9 mouse cellular contexts compared by ENCODE assay signal in genomic region chr7:28926172-28926571, GRCm38 (mm10). TPM values are rescaled to one million over a fixed set of nuclear protein-coding genes. Genes with fewer than 3 reads are reported as not detected.
DNase-seq lines count a peak whose midpoint lies in the region; ATAC-seq and TF ChIP-seq lines count a peak whose summit lies in the region.
"Had no signal": no experiment of that assay in that cellular context is flagged by ENCODE, and none has a peak within 500 bp of the region (broad histone marks: within the 10 kb centered on the region; RNA-seq: fewer than 3 reads in every experiment).

No protein-coding gene starts in this region.

- no peaks in the 10 kb centered on the region for H3K27me3 ChIP-seq in forebrain, embryonic 10.5 days (ENCODE audit: poor library complexity, severe bottlenecking)
- H3K27me3 ChIP-seq in forebrain, embryonic 11.5 days (ENCODE audit: control insufficient read depth, insufficient read depth, low read length) = no peaks in the 10 kb centered on the region
- no peaks in the 10 kb centered on the region for H3K27me3 ChIP-seq in kidney, embryonic 16.5 days (ENCODE audit: insufficient read depth, low read length)
- H3K27me3 ChIP-seq in kidney, embryonic 14.5 days (ENCODE audit: control insufficient read depth, insufficient read depth, low read length) = no peaks in the 10 kb centered on the region
- no peaks in the 10 kb centered on the region for H3K27me3 ChIP-seq in myocyte (ENCODE audit: control insufficient read depth, insufficient read depth, insufficient read length)
- H3K27me3 ChIP-seq: midbrain, embryonic 12.5 days had no signal

- ATAC-seq in forebrain, embryonic 11.5 days (replicated peaks; ENCODE audit: low FRiP score) = no peak
- no peak for ATAC-seq in kidney, embryonic 16.5 days (ENCODE audit: low FRiP score, low TSS enrichment)
- no peak for ATAC-seq in kidney, embryonic 14.5 days (ENCODE audit: low FRiP score, low TSS enrichment)

- intact Hi-C loops in left cerebral cortex, postnatal 4 days (cut with DNase I) = no loop called here

- H3ac ChIP-seq in myocyte (ENCODE audit: control insufficient read depth, insufficient read length) = no peak overlapping the region

- TF ChIP-seq POLR2A in embryonic fibroblast, embryonic 13.5 days (IDR thresholded peaks at IDR 0.05; ENCODE audit: low read depth, low read length) = no peak
- no peak for TF ChIP-seq POLR2A in myocyte (IDR thresholded peaks at IDR 0.05; ENCODE audit: insufficient read length, low read depth)

- no peak for TF ChIP-seq CTCF in embryonic fibroblast, embryonic 13.5 days (IDR thresholded peaks at IDR 0.05; ENCODE audit: borderline replicate concordance, insufficient read depth, low read length)

- H3K36me3 ChIP-seq in forebrain, embryonic 10.5 days (replicated peaks) = peaks cover 47% of the 10 kb centered on the region
- no peaks in the 10 kb centered on the region for H3K36me3 ChIP-seq in forebrain, embryonic 11.5 days (ENCODE audit: control insufficient read depth, insufficient read depth, low read length)
- peaks cover 6% of the 10 kb centered on the region for H3K36me3 ChIP-seq in kidney, embryonic 16.5 days (ENCODE audit: insufficient read depth, low read length)
- H3K36me3 ChIP-seq in kidney, embryonic 14.5 days (ENCODE audit: control insufficient read depth, insufficient read depth, low read length) = peaks cover 8% of the 10 kb centered on the region; the same call in 1 of the 2 replicates
- peaks cover 4% of the 10 kb centered on the region for H3K36me3 ChIP-seq in myocyte (ENCODE audit: control insufficient read depth, insufficient read depth)

- no peak overlapping the region for H3K4me2 ChIP-seq in forebrain, embryonic 11.5 days (ENCODE audit: low read depth, low read length, severe bottlenecking)
- no peak overlapping the region for H3K4me2 ChIP-seq in kidney, embryonic 16.5 days (replicated peaks; ENCODE audit: low read depth, low read length)
- no peak overlapping the region for H3K4me2 ChIP-seq in kidney, embryonic 14.5 days (replicated peaks; ENCODE audit: low read depth, low read length)
- peak overlapping the region; percentile 93 for H3K4me2 ChIP-seq in myocyte (ENCODE audit: low read depth)
- H3K4me2 ChIP-seq: midbrain, embryonic 12.5 days had no signal

- no peak overlapping the region for H3K9ac ChIP-seq in forebrain, embryonic 11.5 days (ENCODE audit: low read length)
- no peak overlapping the region; the same call in 1 of the 2 replicates for H3K9ac ChIP-seq in kidney, embryonic 16.5 days (replicated peaks; ENCODE audit: low read length)
- H3K9ac ChIP-seq in kidney, embryonic 14.5 days (ENCODE audit: low read depth, low read length) = no peak overlapping the region
- H3K9ac ChIP-seq: midbrain, embryonic 12.5 days had no signal

- H3K9me3 ChIP-seq in forebrain, embryonic 10.5 days = no peaks in the 10 kb centered on the region
- H3K9me3 ChIP-seq in forebrain, embryonic 11.5 days (ENCODE audit: control insufficient read depth, low read length) = no peaks in the 10 kb centered on the region
- no peaks in the 10 kb centered on the region for H3K9me3 ChIP-seq in kidney, embryonic 16.5 days (ENCODE audit: low read length)
- H3K9me3 ChIP-seq in kidney, embryonic 14.5 days (ENCODE audit: control insufficient read depth, low read length) = no peaks in the 10 kb centered on the region
- H3K9me3 ChIP-seq: midbrain, embryonic 12.5 days had no signal

- peaks cover 84% of the 10 kb centered on the region for H3K4me1 ChIP-seq in forebrain, embryonic 10.5 days
- peaks cover 21% of the 10 kb centered on the region for H3K4me1 ChIP-seq in forebrain, embryonic 11.5 days (replicated peaks; ENCODE audit: control insufficient read depth, insufficient read depth, low read length)
- peaks cover 79% of the 10 kb centered on the region for H3K4me1 ChIP-seq in kidney, embryonic 16.5 days (ENCODE audit: insufficient read depth, low read length)
- H3K4me1 ChIP-seq in kidney, embryonic 14.5 days (ENCODE audit: control insufficient read depth, insufficient read depth, low read length) = peaks cover 62% of the 10 kb centered on the region
- peaks cover 55% of the 10 kb centered on the region for H3K4me1 ChIP-seq in embryonic fibroblast, embryonic 13.5 days (ENCODE audit: control insufficient read depth, insufficient read depth, low read length)

- H3K27ac ChIP-seq in forebrain, embryonic 10.5 days = peak overlapping the region; percentile 84
- no peak overlapping the region for H3K27ac ChIP-seq in forebrain, embryonic 11.5 days (ENCODE audit: low read depth, low read length)
- H3K27ac ChIP-seq in kidney, embryonic 16.5 days (ENCODE audit: low read length) = peak overlapping the region; percentile 95
- H3K27ac ChIP-seq in kidney, embryonic 14.5 days (ENCODE audit: low read depth, low read length) = no peak overlapping the region
- peak overlapping the region; percentile 96 for H3K27ac ChIP-seq in embryonic fibroblast, embryonic 13.5 days (ENCODE audit: insufficient read depth, low read length)

- DNase-seq in forebrain, embryonic 10.5 days (ENCODE audit: extremely low spot score, low spot score) = no peak
- DNase-seq in forebrain, embryonic 11.5 days (ENCODE audit: low spot score) = no peak
- no peak for DNase-seq in thymus, postnatal 25 days
- DNase-seq in left cerebral cortex, postnatal 4 days = no peak

- H3K4me3 ChIP-seq in forebrain, embryonic 10.5 days = no peak overlapping the region
- H3K4me3 ChIP-seq in forebrain, embryonic 11.5 days (ENCODE audit: low read depth, low read length) = no peak overlapping the region
- H3K4me3 ChIP-seq in kidney, embryonic 16.5 days (ENCODE audit: low read length) = no peak overlapping the region
- H3K4me3 ChIP-seq in kidney, embryonic 14.5 days (ENCODE audit: low read length) = no peak overlapping the region
- H3K4me3 ChIP-seq in embryonic fibroblast, embryonic 13.5 days (ENCODE audit: insufficient read depth, low read length) = no peak overlapping the region
- no peak overlapping the region for H3K4me3 ChIP-seq in myocyte
- H3K4me3 ChIP-seq: midbrain, embryonic 12.5 days had no signal

- peaks cover 96% of the 10 kb centered on the region for H3K79me2 ChIP-seq in myocyte (ENCODE audit: control insufficient read depth, insufficient read depth)

- 80% methylated on average over 2 of the region's 2 CpGs for WGBS in forebrain, embryonic 10.5 days
- 75% methylated on average over 2 of the region's 2 CpGs for WGBS in forebrain, embryonic 11.5 days
- 68% methylated on average over 2 of the region's 2 CpGs for WGBS in kidney, embryonic 16.5 days
- 71% methylated on average over 2 of the region's 2 CpGs for WGBS in kidney, embryonic 14.5 days

TF ChIP-seq in myocyte, 11 proteins besides CTCF, POLR2A, EP300 and RAD21 (continues in another document):
- no peak for TF ChIP-seq MYOD1 (IDR thresholded peaks at IDR 0.05; ENCODE audit: control insufficient read depth in 1 of 3, insufficient read length in 2 of 3, low read depth in 2 of 3)
- TF ChIP-seq CEBPB (IDR thresholded peaks at IDR 0.05; ENCODE audit: insufficient read depth, poor library complexity, severe bottlenecking) = no peak
- TF ChIP-seq USF1 (IDR thresholded peaks at IDR 0.05; ENCODE audit: low read depth) = no peak
- TF ChIP-seq MYOG (IDR thresholded peaks at IDR 0.05; ENCODE audit: control insufficient read depth in 1 of 3, insufficient read depth in 1 of 3, insufficient read length in 2 of 3, low read depth in 2 of 3) = no peak
- TF ChIP-seq E2F4 (IDR thresholded peaks at IDR 0.05; ENCODE audit: insufficient read depth) = no peak
- no peak for TF ChIP-seq TCF12 (IDR thresholded peaks at IDR 0.05; ENCODE audit: insufficient read depth, poor library complexity, severe bottlenecking)

RNA-seq across cellular contexts. Expression of gene Actn4, which starts 36.0 kb away (rescaled TPM):
- polyA plus RNA-seq in forebrain, embryonic 10.5 days (2016; fragmentation: Nextera tagmentation; extraction: Ambion mirVana) = 235 and 255 TPM in 2 replicates
- 182 and 199 TPM in 2 replicates for polyA plus RNA-seq in forebrain, embryonic 11.5 days (2014; fragmentation: Nextera tagmentation; extraction: Ambion mirVana)
- 360 and 374 TPM in 2 replicates for polyA plus RNA-seq in kidney, embryonic 16.5 days (2015; fragmentation: Nextera tagmentation; extraction: Ambion mirVana)
- polyA plus RNA-seq in kidney, embryonic 14.5 days (2014; fragmentation: Nextera tagmentation; extraction: Ambion mirVana) = 176 and 239 TPM in 2 replicates
- 446 and 575 TPM in 2 replicates for polyA plus RNA-seq in embryonic fibroblast, embryonic 13.5 days (2011; ENCODE audit: insufficient read length, low read depth, missing spikeins)
- 270 TPM for polyA plus RNA-seq in myocyte (2012; fragmentation: generic; extraction: Trizol)
- total RNA-seq in left cerebral cortex, postnatal 4 days (2021) = 100 to 1,000 TPM; 129 to 134 TPM

RNA-seq across cellular contexts. Expression of gene Capn12, which starts 45.0 kb away (rescaled TPM):
- polyA plus RNA-seq in forebrain, embryonic 10.5 days (2016; fragmentation: Nextera tagmentation; extraction: Ambion mirVana) = 0.21 and 0.43 TPM in 2 replicates
- 0.60 and 0.69 TPM in 2 replicates for polyA plus RNA-seq in forebrain, embryonic 11.5 days (2014; fragmentation: Nextera tagmentation; extraction: Ambion mirVana)
- 0.59 and 0.74 TPM in 2 replicates for polyA plus RNA-seq in kidney, embryonic 16.5 days (2015; fragmentation: Nextera tagmentation; extraction: Ambion mirVana)
- 0.51 and 0.64 TPM in 2 replicates for polyA plus RNA-seq in kidney, embryonic 14.5 days (2014; fragmentation: Nextera tagmentation; extraction: Ambion mirVana)
- polyA plus RNA-seq in embryonic fibroblast, embryonic 13.5 days (2011; ENCODE audit: insufficient read length, low read depth, missing spikeins) = 0.23 TPM in 1 of 2 replicates, not detected in the other
- polyA plus RNA-seq in myocyte (2012; fragmentation: generic; extraction: Trizol) = 0.24 TPM
- total RNA-seq in left cerebral cortex, postnatal 4 days (2021) = under 1 TPM; 0.18 to 0.52 TPM

RNA-seq across cellular contexts. Expression of gene Eif3k, which starts 55.5 kb away (rescaled TPM):
- polyA plus RNA-seq in forebrain, embryonic 10.5 days (2016; fragmentation: Nextera tagmentation; extraction: Ambion mirVana) = 415 and 425 TPM in 2 replicates
- polyA plus RNA-seq in forebrain, embryonic 11.5 days (2014; fragmentation: Nextera tagmentation; extraction: Ambion mirVana) = 341 and 343 TPM in 2 replicates
- 406 and 407 TPM in 2 replicates for polyA plus RNA-seq in kidney, embryonic 16.5 days (2015; fragmentation: Nextera tagmentation; extraction: Ambion mirVana)
- polyA plus RNA-seq in kidney, embryonic 14.5 days (2014; fragmentation: Nextera tagmentation; extraction: Ambion mirVana) = 458 and 497 TPM in 2 replicates
- 328 and 347 TPM in 2 replicates for polyA plus RNA-seq in embryonic fibroblast, embryonic 13.5 days (2011; ENCODE audit: insufficient read length, low read depth, missing spikeins)
- polyA plus RNA-seq in myocyte (2012; fragmentation: generic; extraction: Trizol) = 335 TPM
- 100 to 1,000 TPM; 212 to 213 TPM for total RNA-seq in left cerebral cortex, postnatal 4 days (2021)

RNA-seq across cellular contexts. Expression of gene Map4k1, which starts 55.7 kb away (rescaled TPM):
- 10.2 and 13.4 TPM in 2 replicates for polyA plus RNA-seq in forebrain, embryonic 10.5 days (2016; fragmentation: Nextera tagmentation; extraction: Ambion mirVana)
- polyA plus RNA-seq in forebrain, embryonic 11.5 days (2014; fragmentation: Nextera tagmentation; extraction: Ambion mirVana) = 5.9 and 6.4 TPM in 2 replicates
- 9.7 and 10.1 TPM in 2 replicates for polyA plus RNA-seq in kidney, embryonic 16.5 days (2015; fragmentation: Nextera tagmentation; extraction: Ambion mirVana)
- 9.8 and 12.6 TPM in 2 replicates for polyA plus RNA-seq in kidney, embryonic 14.5 days (2014; fragmentation: Nextera tagmentation; extraction: Ambion mirVana)
- polyA plus RNA-seq in embryonic fibroblast, embryonic 13.5 days (2011; ENCODE audit: insufficient read length, low read depth, missing spikeins) = 2.0 and 2.2 TPM in 2 replicates
- 0.18 TPM for polyA plus RNA-seq in myocyte (2012; fragmentation: generic; extraction: Trizol)
- 10 to 100 TPM; 12.9 to 14.7 TPM for total RNA-seq in left cerebral cortex, postnatal 4 days (2021)

Comparison
In these comparisons a context has a peak if more than half of its experiments do, and no peak if none do; other contexts are left out.
1. H3K27ac ChIP-seq: peak in forebrain, embryonic 10.5 days (single experiment), kidney, embryonic 16.5 days (single experiment) and embryonic fibroblast, embryonic 13.5 days (single experiment); none in forebrain, embryonic 11.5 days (single experiment) and kidney, embryonic 14.5 days (single experiment).